Mouse (Mus musculus): ENCODE measurements around the gene Tomm34. TPM values are rescaled to one million over a fixed set of nuclear protein-coding genes. Genes with fewer than 3 reads are reported as not detected.

Gene Tomm34
- total and polyA plus RNA-seq, 3 experiments = 25.6 to 40.7 (median 26.8) TPM

- DNase-seq (ENCODE audit: extremely low read depth) = no peak
- dilution Hi-C loops (cut with MboI; ENCODE audit: extremely low pct_ligation_motif_present, extremely low pct_unique_long_range_greater_than_20kb, low sequenced_read_pairs) = no loop called here
- in situ Hi-C loops (cut with MboI; ENCODE audit: low pct_ligation_motif_present, low pct_unique_long_range_greater_than_20kb, low sequenced_read_pairs) = no loop called here
These were observed 45.8 kb downstream of the Tomm34 start, which contains the start of gene Pabpc1l for GRCm38 (mm10) chr2:164025150-164025549. Pabpc1l (plus strand) TSS chr2:164025450.

GRCm38 (mm10) chr2:164022104-164022503 is 48.9 kb downstream of the Tomm34 start:
- in situ Hi-C loops (cut with MboI; ENCODE audit: low pct_ligation_motif_present, low pct_unique_long_range_greater_than_20kb, low sequenced_read_pairs) = no loop called here
- Histone ChIP-seq H3K9me3 (replicated peaks; ENCODE audit: low read length) (no peaks in the 10 kb centered on the region), H3K9ac (ENCODE audit: insufficient read depth, low read depth) (no peak overlapping the region), H3K4me1 (ENCODE audit: control insufficient read depth in 1 of 2, insufficient read depth in 2 of 2) (no peaks in the 10 kb centered on the region), H3K27me3 (replicated peaks) (no peaks in the 10 kb centered on the region), H3K36me3 (replicated peaks in 1 of 2; ENCODE audit: control insufficient read depth in 1 of 2, insufficient read depth in 1 of 2, low read length in 1 of 2) (peaks cover 22 to 30% of the 10 kb centered on the region in 2 experiments), H3K27ac (ENCODE audit: insufficient read depth, low read depth) (no peak overlapping the region), H3K4me3 (replicated peaks in 1 of 3; ENCODE audit: low read depth in 2 of 3, low read length in 2 of 3, poor library complexity in 1 of 3) (no peak overlapping the region), H3K79me2 (replicated peaks; ENCODE audit: control insufficient read depth, extremely low read depth, insufficient read depth, poor library complexity, severe bottlenecking) (no peaks in the 10 kb centered on the region), H3K4me2 (ENCODE audit: insufficient read depth, low read depth, poor library complexity, severe bottlenecking) (no peak overlapping the region)
- dilution Hi-C loops (cut with MboI; ENCODE audit: extremely low pct_ligation_motif_present, extremely low pct_unique_long_range_greater_than_20kb, low sequenced_read_pairs) = no loop called here
- DNase-seq (ENCODE audit: extremely low read depth) = no peak
- TF ChIP-seq POLR2AphosphoS2 (IDR thresholded peaks at IDR 0.05; ENCODE audit: low read depth, low read length) = no peak
- TF ChIP-seq ZNF384 (IDR thresholded peaks at IDR 0.05; ENCODE audit: low read depth, low read length) = no peak
- no peak for TF ChIP-seq PAX5 (IDR thresholded peaks at IDR 0.05; ENCODE audit: low read length)
- TF ChIP-seq JUND (conservative IDR thresholded peaks at IDR 0.05; ENCODE audit: low read depth, low read length) = no peak

More at GRCm38 (mm10) chr2:164025150-164025549, 45.8 kb downstream of the Tomm34 start, which contains the start of gene Pabpc1l:
- no peak within 1 kb of the TSS for H3K4me2 ChIP-seq (ENCODE audit: insufficient read depth, low read depth, poor library complexity, severe bottlenecking)
- H3K9me3 ChIP-seq (replicated peaks; ENCODE audit: low read length) = no peaks in the 10 kb centered on the region
- H3K27ac ChIP-seq (ENCODE audit: insufficient read depth, low read depth) = no peak within 1 kb of the TSS
- peaks cover 0 to 4% of the 10 kb centered on the region in 2 experiments for H3K36me3 ChIP-seq (replicated peaks in 1 of 2; ENCODE audit: control insufficient read depth in 1 of 2, insufficient read depth in 1 of 2, low read length in 1 of 2)
- H3K4me1 ChIP-seq (ENCODE audit: control insufficient read depth in 1 of 2, insufficient read depth in 2 of 2) = no peaks in the 10 kb centered on the region
- TF ChIP-seq GABPA (IDR thresholded peaks at IDR 0.05; ENCODE audit: insufficient replicate concordance, low read depth, low read length) (no peak), ZNF384 (IDR thresholded peaks at IDR 0.05; ENCODE audit: low read depth, low read length) (no peak), ELF1 (IDR thresholded peaks at IDR 0.05; ENCODE audit: low read depth, low read length) (no peak), MEF2A (IDR thresholded peaks at IDR 0.05; ENCODE audit: borderline replicate concordance, low read depth, low read length) (no peak), NRF1 (IDR thresholded peaks at IDR 0.05; ENCODE audit: low read depth, low read length) (no peak), NELFE (IDR thresholded peaks at IDR 0.05; ENCODE audit: low read depth, low read length) (no peak), POLR2AphosphoS2 (IDR thresholded peaks at IDR 0.05; ENCODE audit: low read depth, low read length) (no peak), POLR2A (IDR thresholded peaks at IDR 0.05; ENCODE audit: low read depth, low read length) (no peak), KAT2A (IDR thresholded peaks at IDR 0.05; ENCODE audit: insufficient replicate concordance, low read length) (no peak), MAZ (IDR thresholded peaks at IDR 0.05; ENCODE audit: low read depth, low read length) (no peak), E2F4 (IDR thresholded peaks at IDR 0.05; ENCODE audit: insufficient replicate concordance, low read depth, low read length) (no peak), EP300 (IDR thresholded peaks at IDR 0.05; ENCODE audit: low read length) (no peak)
- no peaks in the 10 kb centered on the region for H3K79me2 ChIP-seq (replicated peaks; ENCODE audit: control insufficient read depth, extremely low read depth, insufficient read depth, poor library complexity, severe bottlenecking)
- no peak within 1 kb of the TSS for H3K4me3 ChIP-seq (replicated peaks in 1 of 3; ENCODE audit: low read depth in 2 of 3, low read length in 2 of 3, poor library complexity in 1 of 3)
- no peaks in the 10 kb centered on the region for H3K27me3 ChIP-seq (replicated peaks)
- no peak within 1 kb of the TSS for H3K9ac ChIP-seq (ENCODE audit: insufficient read depth, low read depth)

- Histone ChIP-seq H3K4me3 (replicated peaks in 1 of 3; ENCODE audit: low read depth in 2 of 3, low read length in 2 of 3, poor library complexity in 1 of 3) (no peak overlapping the region), H3K4me1 (ENCODE audit: control insufficient read depth in 1 of 2, insufficient read depth in 2 of 2) (no peaks in the 10 kb centered on the region), H3K4me2 (ENCODE audit: insufficient read depth, low read depth, poor library complexity, severe bottlenecking) (no peak overlapping the region), H3K9me3 (replicated peaks; ENCODE audit: low read length) (no peaks in the 10 kb centered on the region), H3K9ac (ENCODE audit: insufficient read depth, low read depth) (no peak overlapping the region), H3K79me2 (replicated peaks; ENCODE audit: control insufficient read depth, extremely low read depth, insufficient read depth, poor library complexity, severe bottlenecking) (no peaks in the 10 kb centered on the region), H3K27me3 (replicated peaks) (no peaks in the 10 kb centered on the region), H3K36me3 (replicated peaks in 1 of 2; ENCODE audit: control insufficient read depth in 1 of 2, insufficient read depth in 1 of 2, low read length in 1 of 2) (peaks cover 43 to 52% of the 10 kb centered on the region in 2 experiments), H3K27ac (ENCODE audit: insufficient read depth, low read depth) (no peak overlapping the region)
- no peak for DNase-seq (ENCODE audit: extremely low read depth)
- dilution Hi-C loops (cut with MboI; ENCODE audit: extremely low pct_ligation_motif_present, extremely low pct_unique_long_range_greater_than_20kb, low sequenced_read_pairs) = no loop called here
- in situ Hi-C loops (cut with MboI; ENCODE audit: low pct_ligation_motif_present, low pct_unique_long_range_greater_than_20kb, low sequenced_read_pairs) = no loop called here
- no peak for TF ChIP-seq JUN (IDR thresholded peaks at IDR 0.05; ENCODE audit: insufficient read depth, low read depth, low read length)
- TF ChIP-seq TBP (conservative IDR thresholded peaks at IDR 0.05; ENCODE audit: low read depth, low read length) = no peak
- no peak for TF ChIP-seq USF1 (IDR thresholded peaks at IDR 0.05; ENCODE audit: low read depth, low read length)
- no peak for TF ChIP-seq ZMIZ1 (IDR thresholded peaks at IDR 0.05; ENCODE audit: low read depth, low read length)
- no peak for TF ChIP-seq PAX5 (IDR thresholded peaks at IDR 0.05; ENCODE audit: low read length)
- TF ChIP-seq NELFE (IDR thresholded peaks at IDR 0.05; ENCODE audit: low read depth, low read length) = no peak
- no peak for TF ChIP-seq ZNF384 (IDR thresholded peaks at IDR 0.05; ENCODE audit: low read depth, low read length)
- no peak for TF ChIP-seq BHLHE40 (IDR thresholded peaks at IDR 0.05; ENCODE audit: low read depth, low read length)
- TF ChIP-seq EP300 (IDR thresholded peaks at IDR 0.05; ENCODE audit: low read length) = no peak
- TF ChIP-seq MXI1 (IDR thresholded peaks at IDR 0.05; ENCODE audit: low read depth, low read length) = no peak
- no peak for TF ChIP-seq CHD1 (IDR thresholded peaks at IDR 0.05; ENCODE audit: low read depth, low read length)
- no peak for TF ChIP-seq HCFC1 (IDR thresholded peaks at IDR 0.05; ENCODE audit: low read depth, low read length)
- no peak for TF ChIP-seq MAFK (IDR thresholded peaks at IDR 0.05; ENCODE audit: insufficient replicate concordance, low read length)
- TF ChIP-seq SMC3 (IDR thresholded peaks at IDR 0.05; ENCODE audit: low read depth, low read length) = no peak
These were observed 51.0 kb downstream of the Tomm34 start for GRCm38 (mm10) chr2:164019943-164020342.
